Mouse (Mus musculus) MEL-GATA-1-ER (cell line): ENCODE measurements around the gene Actr5.

Source experiments
- DNase-seq: peaks from one replicate; pipeline ENCODE4 v3.0.0-alpha.2; 2012; ENCODE audit warnings: low read depth; ENCODE audit errors: extremely low read depth

The Actr5 gene

GRCm38 (mm10) chr2:158613541-158614417 is 10.9 kb upstream of the Actr5 start:
- peak; percentile 48 for DNase-seq

DNA sequence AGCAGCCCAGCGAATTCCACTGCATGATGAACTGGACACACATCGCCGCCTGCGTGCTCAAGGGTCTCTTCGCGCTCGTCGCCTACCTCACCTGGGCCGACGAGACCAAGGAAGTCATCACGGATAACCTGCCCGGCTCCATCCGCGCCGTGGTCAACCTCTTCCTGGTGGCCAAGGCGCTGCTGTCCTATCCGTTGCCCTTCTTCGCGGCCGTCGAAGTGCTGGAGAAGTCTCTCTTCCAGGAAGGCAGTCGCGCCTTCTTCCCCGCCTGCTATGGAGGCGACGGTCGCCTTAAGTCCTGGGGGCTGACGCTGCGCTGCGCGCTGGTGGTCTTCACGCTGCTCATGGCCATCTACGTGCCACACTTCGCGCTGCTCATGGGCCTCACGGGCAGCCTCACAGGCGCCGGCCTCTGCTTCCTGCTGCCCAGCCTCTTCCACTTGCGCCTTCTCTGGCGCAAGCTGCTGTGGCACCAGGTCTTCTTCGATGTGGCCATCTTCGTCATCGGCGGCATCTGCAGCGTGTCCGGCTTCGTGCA is 10.2 kb upstream of the Actr5 start:
- no peak for DNase-seq

DNA sequence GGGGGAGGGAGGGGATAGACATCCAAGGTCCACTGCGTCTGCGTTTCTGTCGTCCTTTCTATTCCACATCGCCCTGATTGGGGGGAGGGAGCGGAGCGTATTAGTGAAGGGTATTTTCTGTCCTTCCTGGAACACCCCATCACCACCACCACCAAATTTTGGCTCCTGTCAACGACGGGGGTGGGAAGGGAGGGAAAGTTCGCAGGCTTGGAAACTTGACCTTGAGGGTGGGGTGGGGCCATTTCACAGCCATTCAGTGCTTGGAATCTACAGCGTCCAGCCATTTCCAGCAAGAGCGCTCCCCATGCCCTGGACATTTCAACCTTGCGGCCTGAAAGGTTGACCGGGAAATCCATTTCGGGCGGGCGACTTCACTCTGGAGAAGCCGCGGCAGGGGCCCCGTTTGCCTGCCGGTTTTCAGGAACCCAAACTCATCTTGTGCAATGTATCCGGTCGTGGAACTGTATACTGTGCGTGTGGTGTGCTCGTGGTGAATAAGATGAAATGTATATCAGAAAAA is 9.5 kb upstream of the Actr5 start:
- DNase-seq, result no peak

- no peak for DNase-seq
These were observed 9.0 kb upstream of the Actr5 start for GRCm38 (mm10) chr2:158615702-158616101.

DNA sequence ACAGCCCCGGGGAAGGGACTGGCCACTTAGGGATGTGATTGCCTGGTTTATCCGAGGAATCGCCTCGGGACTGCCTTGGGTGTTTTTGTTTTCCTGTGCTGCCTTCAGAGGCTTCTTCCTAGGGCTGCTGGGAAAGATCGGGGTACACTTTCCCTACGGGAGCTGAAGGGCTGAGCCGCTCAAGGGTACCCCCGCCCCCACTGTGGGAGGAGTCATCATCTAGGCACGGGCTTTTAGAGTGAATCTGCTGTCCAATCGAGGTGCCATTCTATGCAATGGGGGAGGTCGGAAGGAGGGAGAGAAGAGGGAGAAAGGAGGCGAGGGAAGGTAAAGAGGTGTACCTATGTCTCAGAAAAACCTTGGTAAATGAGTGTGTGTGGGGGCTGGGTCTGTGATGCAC is 8.4 kb upstream of the Actr5 start:
- DNase-seq, result no peak

DNA sequence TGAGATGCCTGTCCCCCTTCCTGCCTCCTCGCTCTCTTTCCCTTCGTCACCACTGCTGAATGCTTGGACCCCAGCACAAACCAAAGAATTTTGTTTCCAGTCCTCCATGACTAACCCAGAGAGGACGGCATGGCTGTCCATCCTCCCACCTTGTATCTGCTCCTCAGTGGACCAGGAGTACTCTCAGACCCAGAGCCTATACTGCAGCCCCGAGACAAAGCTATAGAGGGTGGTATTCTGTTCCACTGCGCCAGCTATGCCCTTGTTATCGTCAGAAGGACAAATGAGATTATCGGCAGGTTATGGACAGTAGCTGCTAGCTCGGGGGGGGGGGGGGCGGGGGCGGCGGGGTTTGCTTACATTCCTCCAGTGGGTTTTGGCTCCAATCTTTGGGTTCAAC is 7.9 kb upstream of the Actr5 start:
- no peak for DNase-seq

- DNase-seq, result peak; percentile 17
These were observed 543 bp downstream of the Actr5 start for GRCm38 (mm10) chr2:158625231-158625630.

GRCm38 (mm10) chr2:158625697-158626096 is 1.0 kb downstream of the Actr5 start:
- no peak for DNase-seq

- no peak for DNase-seq
These were observed 4.2 kb downstream of the Actr5 start for GRCm38 (mm10) chr2:158628858-158629257.

DNA sequence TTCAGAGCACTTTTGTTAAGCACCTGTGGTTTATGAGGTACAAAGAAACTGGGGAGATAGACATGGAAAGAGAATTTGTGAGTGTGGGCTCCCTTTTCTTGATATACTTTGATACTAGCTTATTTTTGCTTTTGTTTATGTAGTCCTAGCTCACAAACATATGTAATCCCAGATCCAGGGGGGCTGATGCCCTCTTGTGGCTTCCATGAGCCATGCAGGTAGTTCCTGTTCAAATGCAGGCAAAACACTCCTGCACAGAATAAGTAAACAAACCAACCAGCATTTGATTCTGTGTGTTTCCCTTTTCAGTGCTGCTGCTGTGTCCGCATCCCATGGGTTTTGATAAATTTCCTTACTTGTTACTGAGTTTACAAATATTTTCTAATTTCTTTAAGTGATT is 4.7 kb downstream of the Actr5 start:
- no peak for DNase-seq

DNA sequence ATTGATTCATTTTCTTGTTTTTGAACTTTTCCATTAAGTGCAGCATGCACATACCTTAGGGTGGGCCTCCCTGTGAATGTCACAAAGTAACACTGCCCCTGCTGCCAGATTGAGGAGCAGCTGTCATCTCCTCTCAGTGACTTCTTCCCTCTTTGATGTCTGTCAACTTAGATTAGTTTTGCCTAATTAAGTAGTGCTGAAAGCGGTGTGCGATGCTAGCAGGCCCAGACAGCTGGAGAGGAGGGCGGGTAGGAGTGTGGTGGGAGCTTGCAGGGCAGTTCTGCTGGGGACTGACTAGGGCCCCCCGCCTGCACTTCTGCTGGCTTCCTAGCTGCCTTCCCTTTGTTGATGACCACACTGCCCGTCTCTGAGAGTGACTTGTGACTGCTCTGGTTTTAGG is 7.2 kb downstream of the Actr5 start:
- no peak for DNase-seq

DNA sequence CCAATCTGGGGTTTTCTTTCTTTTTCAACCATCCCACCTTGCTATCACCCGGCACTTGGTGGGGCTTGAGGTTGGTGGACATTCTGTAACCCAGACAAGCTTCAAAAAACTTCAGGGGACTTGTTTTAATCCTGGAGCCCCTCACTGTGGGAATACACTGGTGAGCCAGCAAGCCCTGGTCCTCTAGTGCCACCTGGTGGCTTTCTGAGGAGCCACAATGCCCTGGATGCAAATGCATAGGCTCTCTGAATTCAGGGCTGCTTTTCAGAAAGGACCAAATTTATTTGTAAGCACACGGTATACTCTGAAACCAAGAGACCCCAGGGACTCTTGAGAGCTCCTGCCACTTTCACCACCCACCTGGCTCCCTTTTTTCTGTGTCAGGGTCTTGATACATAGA is 17.2 kb downstream of the Actr5 start:
- no peak for DNase-seq

- no peak for DNase-seq
These were observed 17.9 kb downstream of the Actr5 start for GRCm38 (mm10) chr2:158642587-158642986.

DNA sequence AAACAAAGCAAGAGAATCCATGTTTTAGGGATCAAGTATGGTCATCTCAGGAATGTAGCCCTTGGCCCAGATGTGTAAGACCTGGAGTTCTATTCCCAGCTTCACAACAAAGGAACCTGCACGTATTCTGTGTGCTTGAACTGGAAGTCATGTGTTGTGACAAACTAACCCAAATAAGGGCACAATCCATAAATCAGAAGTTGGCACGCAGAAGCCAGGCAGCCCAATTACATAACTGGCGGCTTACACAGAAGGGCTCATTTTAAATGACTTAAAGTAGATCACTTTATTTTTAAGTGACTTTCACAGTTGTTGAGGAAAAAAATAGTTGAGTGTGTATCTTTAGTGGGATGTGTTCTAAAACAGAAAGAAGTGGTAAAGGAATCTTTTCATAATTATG is 19.1 kb downstream of the Actr5 start:
- no peak for DNase-seq

DNA sequence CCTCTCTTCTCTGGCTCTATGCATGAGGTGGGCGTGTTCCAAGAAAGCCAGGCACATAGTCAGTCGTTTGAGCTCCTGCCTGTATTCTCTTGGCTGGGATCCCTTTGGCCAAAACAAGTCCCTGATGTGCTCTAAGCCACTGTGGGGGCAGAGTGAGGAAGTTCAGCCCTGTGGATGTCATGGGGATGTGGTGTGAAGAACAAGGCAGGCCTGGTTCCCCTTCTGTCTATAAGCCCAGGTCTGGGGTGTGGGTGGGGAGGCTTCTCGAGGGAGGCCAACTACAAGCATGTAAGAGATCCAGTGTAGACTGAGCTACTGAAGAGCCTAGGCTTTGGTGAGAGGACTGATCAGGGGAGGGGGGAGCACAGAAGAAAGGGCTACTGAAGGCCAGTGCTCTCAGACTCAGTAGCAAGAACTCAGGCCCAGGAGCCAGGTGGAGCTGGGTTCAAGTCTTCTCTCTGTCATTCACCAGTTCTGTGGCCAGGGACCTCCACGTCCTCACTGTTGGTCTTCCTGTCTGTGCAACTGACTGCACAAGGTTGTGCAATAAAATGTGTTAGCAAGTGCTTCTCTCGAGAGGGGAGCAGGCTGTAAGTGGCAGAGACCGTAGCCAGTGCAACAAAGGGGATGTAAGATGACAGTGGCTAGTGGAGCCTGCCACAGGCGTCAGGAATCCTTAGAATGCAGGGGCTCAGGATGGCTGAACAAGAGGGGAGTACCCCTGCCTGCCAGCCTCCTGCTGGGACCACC is 26.6 kb downstream of the Actr5 start:
- DNase-seq, result no peak

GRCm38 (mm10) chr2:158652985-158653384 is 28.3 kb downstream of the Actr5 start:
- DNase-seq, result peak; percentile 31

DNA sequence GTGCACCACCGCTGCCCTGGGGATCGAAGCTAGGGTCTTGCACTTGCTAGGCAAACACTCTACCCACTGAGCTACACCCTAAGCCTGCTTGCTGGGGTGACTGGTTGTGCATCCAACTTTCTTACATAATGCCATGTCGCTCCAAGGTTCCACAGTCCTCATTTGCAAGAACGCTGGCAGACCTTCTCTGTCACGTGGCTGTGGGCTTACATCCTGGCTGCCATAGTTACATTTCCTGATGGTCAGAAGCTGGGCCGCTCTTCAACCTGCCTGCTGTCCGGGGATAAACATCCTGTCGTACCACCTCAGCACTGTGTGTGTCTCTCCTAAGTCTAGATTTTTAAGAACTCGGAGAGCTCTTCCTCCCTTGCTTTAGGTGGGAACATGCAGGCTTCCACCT is 30.0 kb downstream of the Actr5 start:
- no peak for DNase-seq

- DNase-seq, result no peak
These were observed 31.1 kb downstream of the Actr5 start for GRCm38 (mm10) chr2:158655806-158656205.

GRCm38 (mm10) chr2:158658822-158659221 is 34.1 kb downstream of the Actr5 start:
- DNase-seq, result no peak

GRCm38 (mm10) chr2:158659346-158659745 is 34.7 kb downstream of the Actr5 start:
- no peak for DNase-seq

DNA sequence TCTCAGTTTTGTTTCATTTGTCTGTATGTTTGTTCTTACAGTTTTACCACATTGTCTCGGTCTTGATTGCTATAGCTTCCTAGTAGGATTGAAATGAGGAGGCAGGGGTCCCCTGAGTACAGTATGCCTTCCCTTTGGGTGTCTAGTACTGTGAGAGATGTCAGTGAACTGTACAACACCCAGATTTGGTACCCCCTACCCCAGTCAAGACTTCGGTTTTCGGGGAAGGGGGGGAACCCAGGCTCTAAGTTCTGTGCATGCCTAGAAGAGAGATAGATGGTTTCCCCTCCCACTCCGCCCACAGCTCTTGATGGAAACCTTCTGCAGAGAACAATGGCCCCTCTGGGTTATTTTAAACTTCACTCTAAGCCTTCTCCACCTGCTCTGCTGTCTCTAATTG is 40.4 kb downstream of the Actr5 start, which contains the start of gene Ppp1r16b:
Gene Ppp1r16b, plus strand, starts transcription at position 301 of the 400 bp plus-strand sequence.
- no peak for DNase-seq
